In genomic region chr11:57787913-57788312, GRCm38 (mm10) we compare ENCODE assay signal across 9 mouse cellular contexts. TPM values are rescaled to one million over a fixed set of nuclear protein-coding genes. Genes with fewer than 3 reads are reported as not detected.
DNase-seq lines count a peak whose midpoint lies in the region; ATAC-seq and TF ChIP-seq lines count a peak whose summit lies in the region.
"Had no signal": no experiment of that assay in that cellular context is flagged by ENCODE, and none has a peak within 500 bp of the region (broad histone marks: within the 10 kb centered on the region; RNA-seq: fewer than 3 reads in every experiment).

No protein-coding gene starts in this region.

- no peaks in the 10 kb centered on the region for H3K9me3 ChIP-seq in heart, embryonic 11.5 days (replicated peaks; ENCODE audit: control insufficient read depth, low read length)
- H3K9me3 ChIP-seq in lung, embryonic 14.5 days (ENCODE audit: low read depth, low read length) = no peaks in the 10 kb centered on the region
- no peaks in the 10 kb centered on the region for H3K9me3 ChIP-seq in forebrain, embryonic 14.5 days (replicated peaks; ENCODE audit: control insufficient read depth, low read length)

- H3K27me3 ChIP-seq in heart, embryonic 11.5 days (ENCODE audit: control insufficient read depth, insufficient read depth, low read length) = no peaks in the 10 kb centered on the region
- H3K27me3 ChIP-seq in lung, embryonic 14.5 days (ENCODE audit: insufficient read depth, low read length) = no peaks in the 10 kb centered on the region
- H3K27me3 ChIP-seq in forebrain, embryonic 14.5 days (replicated peaks; ENCODE audit: control insufficient read depth, insufficient read depth, low read length) = no peaks in the 10 kb centered on the region

- no peak overlapping the region for H3K4me3 ChIP-seq in heart, embryonic 11.5 days (ENCODE audit: low read depth, low read length)
- no peak overlapping the region for H3K4me3 ChIP-seq in lung, embryonic 14.5 days (ENCODE audit: low read depth, low read length)
- no peak overlapping the region for H3K4me3 ChIP-seq in forebrain, embryonic 14.5 days (ENCODE audit: low read depth, low read length)

- 0 out of 2 replicates have a peak, but pooled peaks cover 3% of the 10 kb centered on the region for H3K4me1 ChIP-seq in heart, embryonic 11.5 days (ENCODE audit: control insufficient read depth, insufficient read depth, low read length)
- no peaks in the 10 kb centered on the region for H3K4me1 ChIP-seq in lung, embryonic 14.5 days (ENCODE audit: insufficient read depth)
- H3K4me1 ChIP-seq in forebrain, embryonic 14.5 days (ENCODE audit: control insufficient read depth, insufficient read depth, low read length) = peaks cover 9% of the 10 kb centered on the region

- no peak for ATAC-seq in heart, embryonic 11.5 days (replicated peaks; ENCODE audit: insufficient number of reproducible peaks, low FRiP score, low TSS enrichment)
- ATAC-seq in erythroblast, adult 5-6 weeks (replicated peaks; ENCODE audit: low FRiP score, poor library complexity, severe bottlenecking) = 0 out of 2 replicates have a peak, but pooled peaks have one; percentile 53
- no peak for ATAC-seq in lung, embryonic 14.5 days (ENCODE audit: insufficient read depth)
- ATAC-seq in forebrain, embryonic 14.5 days = no peak

- peak; percentile 27 to 78 for DNase-seq in heart, adult 18-20 months
- DNase-seq in B cell, adult 2 months = peak; percentile 82 to 83
- DNase-seq in adrenal gland, adult (ENCODE audit: inconsistent age in 2 of 2, low spot score in 1 of 2) = peak; percentile 67 to 87
- peak; percentile 51 for DNase-seq in lung, embryonic 14.5 days
- peak; percentile 38 for DNase-seq in testis, postnatal 14 days (ENCODE audit: low spot score)
- DNase-seq in forebrain, embryonic 14.5 days (ENCODE audit: low spot score) = no peak

- WGBS in heart, embryonic 11.5 days (ENCODE audit: insufficient replicate concordance) = 30% methylated on average over 3 of the region's 3 CpGs
- 35% methylated on average over 3 of the region's 3 CpGs for WGBS in lung, embryonic 14.5 days
- WGBS in forebrain, embryonic 14.5 days = 38% methylated on average over 3 of the region's 3 CpGs

- no peak overlapping the region for H3K4me2 ChIP-seq in heart, embryonic 11.5 days
- no peak overlapping the region for H3K4me2 ChIP-seq in lung, embryonic 14.5 days
- H3K4me2 ChIP-seq in forebrain, embryonic 14.5 days (ENCODE audit: low read length) = no peak overlapping the region

- H3K36me3 ChIP-seq in heart, embryonic 11.5 days (ENCODE audit: control insufficient read depth, insufficient read depth, low read length) = peaks cover 4% of the 10 kb centered on the region; the same call in 1 of the 2 replicates
- no peaks in the 10 kb centered on the region for H3K36me3 ChIP-seq in lung, embryonic 14.5 days (ENCODE audit: insufficient read depth)
- H3K36me3 ChIP-seq in forebrain, embryonic 14.5 days (ENCODE audit: control insufficient read depth, insufficient read depth, low read length) = no peaks in the 10 kb centered on the region

- TF ChIP-seq CTCF in lung, embryonic 14.5 days (IDR thresholded peaks at IDR 0.05; ENCODE audit: low read depth) = peak; percentile 71

- H3K27ac ChIP-seq in heart, embryonic 11.5 days (ENCODE audit: low read depth, low read length) = no peak overlapping the region
- no peak overlapping the region for H3K27ac ChIP-seq in lung, embryonic 14.5 days (ENCODE audit: low read depth)
- no peak overlapping the region for H3K27ac ChIP-seq in forebrain, embryonic 14.5 days (ENCODE audit: low read depth, low read length)

- H3K9ac ChIP-seq in heart, embryonic 11.5 days (ENCODE audit: low read depth, low read length) = no peak overlapping the region
- H3K9ac ChIP-seq in lung, embryonic 14.5 days = no peak overlapping the region
- no peak overlapping the region for H3K9ac ChIP-seq in forebrain, embryonic 14.5 days (ENCODE audit: low read length)

RNA-seq across cellular contexts. Expression of gene Sap30l, which starts 13.5 kb away (rescaled TPM):
- total RNA-seq in heart, adult 18-20 months (2021) = 10 to 100 TPM; 48.5 to 51.8 TPM
- 10.7 and 10.8 TPM in 2 replicates for polyA plus RNA-seq in heart, embryonic 11.5 days (2014; fragmentation: Nextera tagmentation; extraction: Ambion mirVana)
- total RNA-seq in erythroblast, adult 5-6 weeks (2015; ENCODE audit: low replicate concordance) = 4.8 and 7.9 TPM in 2 replicates
- 4.4 and 4.7 TPM in 2 replicates for total RNA-seq in erythroblast, adult 5-6 weeks (2017; ENCODE audit: low replicate concordance)
- polyA plus RNA-seq in lung, embryonic 14.5 days (2014; fragmentation: Nextera tagmentation; extraction: Ambion mirVana) = 15.9 and 16.7 TPM in 2 replicates
- 7.8 and 8.5 TPM in 2 replicates for polyA plus RNA-seq in forebrain, embryonic 14.5 days (2014; fragmentation: Nextera tagmentation; extraction: Ambion mirVana)

RNA-seq across cellular contexts. Expression of gene Hand1, which starts 44.7 kb away (rescaled TPM):
- not detected for total RNA-seq in heart, adult 18-20 months (2021)
- 58.1 and 61.9 TPM in 2 replicates for polyA plus RNA-seq in heart, embryonic 11.5 days (2014; fragmentation: Nextera tagmentation; extraction: Ambion mirVana)
- total RNA-seq in erythroblast, adult 5-6 weeks (2015; ENCODE audit: low replicate concordance) = not detected in 2 replicates
- total RNA-seq in erythroblast, adult 5-6 weeks (2017; ENCODE audit: low replicate concordance) = not detected in 2 replicates
- not detected in 2 replicates for polyA plus RNA-seq in lung, embryonic 14.5 days (2014; fragmentation: Nextera tagmentation; extraction: Ambion mirVana)
- polyA plus RNA-seq in forebrain, embryonic 14.5 days (2014; fragmentation: Nextera tagmentation; extraction: Ambion mirVana) = not detected in 2 replicates
- total RNA-seq: left cerebral cortex, adult 18-20 months had no signal

Comparison
In these comparisons a context has a peak if more than half of its experiments do, and no peak if none do; other contexts are left out.
1. RNA of gene Hand1, which starts 44.7 kb away (polyA plus RNA-seq): 58.1 to 61.9 TPM in heart, embryonic 11.5 days; not detected in lung, embryonic 14.5 days and not detected in forebrain, embryonic 14.5 days; every median in the first group is over 10 times any median in the second.